Mouse (Mus musculus) cortical plate, adult 2 months (tissue): ENCODE measurements at regions not wholly inside any gene's neighbourhood (a gene's known extent, or its start where the extent isn't known, plus 50 kb on each side); places are given as distances from the start of the nearest gene placed in this dataset.
A peak's percentile ranks its signal among the peaks of the same experiment; 100 is the strongest.

Experiments used
- H3K27ac ChIP-seq: fragments of 200-500 bp; 2 replicates; pipeline ENCODE4 v1.5.1; 2012; ENCODE audit warnings: low read length, control low read depth, inconsistent platforms; ENCODE audit not compliant: insufficient read depth
- H3K4me1 ChIP-seq: fragments of 200-500 bp; 2 replicates; pipeline ENCODE4 v1.6.1; 2011; ENCODE audit warnings: low read length; ENCODE audit not compliant: control insufficient read depth, insufficient read depth
- H3K4me3 ChIP-seq: fragments of 200-500 bp; 2 replicates; pipeline ENCODE4 v1.5.1; 2011; ENCODE audit warnings: mild to moderate bottlenecking, low read length, control low read depth; ENCODE audit not compliant: insufficient read depth
- CTCF ChIP-seq: fragments of 200-500 bp; IDR thresholded peaks from 2 replicates; pipeline ENCODE4 v1.5.1; 2011; ENCODE audit warnings: mild to moderate bottlenecking, control low read depth, low read length; ENCODE audit not compliant: insufficient read depth; ENCODE audit errors: extremely low read depth
- POLR2A ChIP-seq: fragments of 200-500 bp; IDR thresholded peaks from 2 replicates; pipeline ENCODE4 v1.6.1; 2011; ENCODE audit warnings: mild to moderate bottlenecking, low read length, control low read depth; ENCODE audit not compliant: insufficient read depth; ENCODE audit errors: extremely low read depth

GRCm38 (mm10) chr10:67739199-67739598 is 173.3 kb downstream of the Zfp365 start:
- H3K27ac ChIP-seq = no peak overlapping the region
- no peaks in the 10 kb centered on the region for H3K4me1 ChIP-seq
- no peak overlapping the region for H3K4me3 ChIP-seq
- no peak for TF ChIP-seq POLR2A
- TF ChIP-seq CTCF = no peak

- no peak for TF ChIP-seq CTCF
- no peak for TF ChIP-seq POLR2A
- Histone ChIP-seq H3K27ac (no peak overlapping the region), H3K4me3 (no peak overlapping the region), H3K4me1 (no peaks in the 10 kb centered on the region)
These were observed 175.8 kb downstream of the Zfp365 start for GRCm38 (mm10) chr10:67736636-67737035.

- no peak for TF ChIP-seq CTCF
- TF ChIP-seq POLR2A = no peak
- no peak overlapping the region for H3K4me3 ChIP-seq
- H3K4me1 ChIP-seq = no peaks in the 10 kb centered on the region
- H3K27ac ChIP-seq = no peak overlapping the region
These were observed 180.9 kb downstream of the Zfp365 start for GRCm38 (mm10) chr10:67731577-67731976.

GRCm38 (mm10) chr10:67729271-67729670 is 180.5 kb upstream of the Ado start:
- TF ChIP-seq CTCF (peak; percentile 86), POLR2A (no peak)
- no peak overlapping the region for H3K4me3 ChIP-seq
- H3K4me1 ChIP-seq = no peaks in the 10 kb centered on the region
- H3K27ac ChIP-seq = no peak overlapping the region

GRCm38 (mm10) chr10:67727580-67727979 is 178.8 kb upstream of the Ado start:
- no peak overlapping the region for H3K27ac ChIP-seq
- TF ChIP-seq CTCF (no peak), POLR2A (no peak)
- no peaks in the 10 kb centered on the region for H3K4me1 ChIP-seq
- no peak overlapping the region for H3K4me3 ChIP-seq

- no peak overlapping the region for H3K27ac ChIP-seq
- TF ChIP-seq CTCF (no peak), POLR2A (no peak)
- H3K4me1 ChIP-seq = no peaks in the 10 kb centered on the region
- no peak overlapping the region for H3K4me3 ChIP-seq
These were observed 178.0 kb upstream of the Ado start for GRCm38 (mm10) chr10:67726796-67727195.

GRCm38 (mm10) chr10:67726351-67726750 is 177.6 kb upstream of the Ado start:
- H3K27ac ChIP-seq = no peak overlapping the region
- H3K4me1 ChIP-seq = no peaks in the 10 kb centered on the region
- TF ChIP-seq CTCF (no peak), POLR2A (no peak)
- H3K4me3 ChIP-seq = no peak overlapping the region

GRCm38 (mm10) chr10:67721787-67722186 is 173.0 kb upstream of the Ado start:
- H3K4me3 ChIP-seq = no peak overlapping the region
- H3K27ac ChIP-seq = no peak overlapping the region
- H3K4me1 ChIP-seq = no peaks in the 10 kb centered on the region; the same call in 1 of the 2 replicates
- TF ChIP-seq POLR2A (no peak), CTCF (peak; percentile 71)

GRCm38 (mm10) chr10:67717506-67717905 is 168.8 kb upstream of the Ado start:
- Histone ChIP-seq H3K4me3 (no peak overlapping the region), H3K4me1 (no peaks in the 10 kb centered on the region; the same call in 1 of the 2 replicates), H3K27ac (no peak overlapping the region)
- TF ChIP-seq POLR2A (no peak), CTCF (no peak)

- TF ChIP-seq POLR2A = no peak
- no peak for TF ChIP-seq CTCF
- no peaks in the 10 kb centered on the region; the same call in 1 of the 2 replicates for H3K4me1 ChIP-seq
- H3K4me3 ChIP-seq = no peak overlapping the region
- no peak overlapping the region for H3K27ac ChIP-seq
These were observed 166.3 kb upstream of the Ado start for GRCm38 (mm10) chr10:67715046-67715445.
